Mouse (Mus musculus): ENCODE data around the gene Chst11.
A peak's percentile ranks its signal among the peaks of the same experiment; 100 is the strongest.

The Chst11 gene

DNA sequence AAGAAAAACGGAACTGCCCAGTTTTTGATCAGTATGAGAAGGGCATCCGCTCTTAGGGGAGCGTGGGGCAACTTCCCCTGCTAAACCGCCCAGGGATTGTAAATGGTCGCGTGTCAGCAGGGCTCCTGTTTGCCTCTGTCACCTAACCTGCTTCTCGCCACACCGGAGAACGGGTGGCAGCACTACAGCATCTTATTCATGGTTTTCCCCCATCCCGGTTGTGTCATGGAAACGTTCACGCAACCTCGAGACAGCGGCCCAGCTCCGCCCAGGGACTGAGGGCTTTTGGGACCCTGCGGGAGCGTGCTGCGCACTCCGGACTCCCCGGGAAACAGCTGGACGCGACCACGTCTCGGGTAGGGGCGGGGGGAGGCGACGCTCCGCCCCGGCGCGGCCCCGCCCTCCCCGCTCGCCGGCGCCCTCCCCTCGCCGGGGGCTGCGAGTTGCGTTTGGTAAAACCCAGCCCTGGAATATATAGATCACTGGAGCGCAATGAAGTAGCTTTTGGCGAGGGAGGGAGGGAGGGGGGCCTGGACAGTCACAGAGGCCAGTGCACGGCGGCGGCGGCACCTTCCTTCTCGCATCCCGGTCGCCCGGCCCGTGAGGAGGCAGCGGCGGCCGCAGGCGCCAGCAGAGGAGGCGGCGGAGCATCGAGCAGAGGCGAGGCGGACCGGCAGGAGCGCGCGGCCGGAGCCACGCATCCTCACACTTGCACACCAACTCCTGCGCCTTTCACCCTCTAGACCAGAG, at the start of gene Chst11:
TSS of gene Chst11 (plus strand) at position 549 of the 750 bp plus-strand sequence.
- peak; percentile 58 for DNase-seq (ENCODE audit: low spot score)

DNA sequence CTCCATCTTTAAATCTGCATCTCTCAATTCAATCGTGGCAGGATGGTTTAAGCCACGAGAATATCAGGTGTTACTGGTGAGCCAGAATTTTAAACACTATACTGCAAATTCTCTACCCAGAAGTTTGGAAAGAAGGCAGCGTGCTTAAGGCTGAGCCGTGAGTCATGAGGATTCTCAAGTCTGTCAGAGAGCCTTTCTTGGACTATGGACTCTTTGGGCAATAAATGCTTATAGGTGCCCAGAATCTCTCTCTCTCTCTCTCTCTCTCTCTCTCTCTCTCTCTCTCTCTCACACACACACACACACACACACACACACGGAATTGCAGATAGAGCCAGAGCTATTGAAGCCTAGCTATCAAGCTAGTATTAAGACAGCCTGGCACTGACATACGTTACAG, 49.5 kb upstream of the Chst11 start:
- no peak for DNase-seq (ENCODE audit: low spot score)

DNA sequence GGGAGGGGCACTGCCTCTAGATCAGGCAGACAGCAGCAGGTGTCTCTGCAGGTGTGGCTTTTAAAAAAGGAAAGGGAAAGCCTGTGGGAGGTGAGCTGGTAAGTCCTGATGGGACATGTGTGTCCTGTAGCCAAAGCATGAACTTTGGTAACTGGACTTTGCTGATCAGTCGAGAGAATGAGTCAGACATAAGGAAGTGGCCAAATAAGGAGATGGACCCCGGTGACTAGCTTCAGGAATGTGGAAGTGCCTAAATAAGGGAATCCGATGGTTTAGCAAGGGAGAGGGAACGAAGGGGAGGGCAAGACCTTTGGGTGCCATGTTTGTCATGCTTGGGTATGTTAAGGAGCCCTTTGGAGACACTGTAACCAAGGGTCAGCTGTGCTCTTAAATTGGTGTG, 31.9 kb upstream of the Chst11 start:
- DNase-seq (ENCODE audit: low spot score), result no peak

DNA sequence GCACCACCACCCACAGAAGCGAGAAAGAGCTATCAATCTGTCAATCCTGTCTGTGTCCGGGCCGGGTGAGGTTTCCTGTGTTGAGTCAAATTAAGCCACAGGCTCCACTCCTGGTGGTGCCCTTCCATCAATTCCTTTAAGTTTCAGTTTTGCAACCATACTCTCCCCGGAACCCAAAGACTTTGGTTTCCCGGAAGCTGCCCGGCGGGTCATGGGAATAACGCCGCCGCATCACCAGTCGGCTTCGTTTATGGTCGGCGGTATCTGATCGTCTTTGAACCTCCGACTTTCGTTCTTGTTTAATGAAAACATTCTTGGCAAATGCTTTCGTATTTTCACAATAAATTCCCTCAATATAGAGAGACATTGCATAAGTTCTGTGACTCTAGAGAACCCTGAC, 30.2 kb upstream of the Chst11 start:
- no peak for DNase-seq (ENCODE audit: low spot score)

DNA sequence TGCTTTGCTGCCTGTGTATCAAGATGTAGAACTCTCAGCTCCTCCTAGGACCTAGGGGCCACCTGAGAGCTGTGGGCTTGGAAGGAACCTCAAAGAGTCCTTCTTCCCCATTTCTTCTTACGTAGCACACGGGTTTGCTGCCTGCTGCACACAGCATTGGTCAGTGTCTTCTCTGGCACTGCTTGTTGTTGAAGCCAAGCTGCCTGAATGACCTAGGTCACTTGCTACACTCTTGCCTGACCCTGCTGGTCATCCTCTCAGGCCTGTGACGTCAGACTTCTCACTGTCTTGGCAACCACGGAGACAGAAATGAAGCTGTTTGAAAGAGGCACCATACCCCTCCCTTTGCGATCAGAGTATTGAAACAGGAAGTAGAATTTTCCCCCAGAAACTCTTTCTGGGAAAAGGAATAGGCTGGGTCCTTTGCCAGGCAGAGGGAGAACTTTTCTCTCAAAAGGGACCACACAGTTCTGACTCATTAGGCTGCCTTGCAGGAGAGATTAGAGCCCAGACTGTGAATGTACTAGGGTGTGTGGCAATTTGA, 27.0 kb upstream of the Chst11 start:
- DNase-seq (ENCODE audit: low spot score), result peak; percentile 32

DNA sequence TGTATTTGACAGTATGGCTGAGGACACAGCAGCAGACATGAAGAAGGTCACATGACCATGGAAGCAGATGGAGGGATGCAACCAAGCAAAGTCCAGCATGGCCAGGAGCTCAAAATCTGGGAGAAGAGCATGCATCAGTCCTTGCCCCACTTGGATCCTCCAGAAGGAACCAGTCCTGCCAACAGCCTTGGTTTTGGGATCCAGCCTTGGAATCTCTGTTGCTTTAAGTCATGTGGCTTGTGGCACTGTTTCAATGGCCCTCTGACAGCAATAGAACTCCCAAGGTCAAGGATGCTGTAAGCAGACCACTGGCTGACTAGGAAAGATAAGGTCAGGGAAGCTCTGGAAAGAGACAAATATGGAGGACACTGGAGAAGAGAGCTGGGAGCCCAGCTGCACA, 26.0 kb upstream of the Chst11 start:
- DNase-seq (ENCODE audit: low spot score), result no peak

DNA sequence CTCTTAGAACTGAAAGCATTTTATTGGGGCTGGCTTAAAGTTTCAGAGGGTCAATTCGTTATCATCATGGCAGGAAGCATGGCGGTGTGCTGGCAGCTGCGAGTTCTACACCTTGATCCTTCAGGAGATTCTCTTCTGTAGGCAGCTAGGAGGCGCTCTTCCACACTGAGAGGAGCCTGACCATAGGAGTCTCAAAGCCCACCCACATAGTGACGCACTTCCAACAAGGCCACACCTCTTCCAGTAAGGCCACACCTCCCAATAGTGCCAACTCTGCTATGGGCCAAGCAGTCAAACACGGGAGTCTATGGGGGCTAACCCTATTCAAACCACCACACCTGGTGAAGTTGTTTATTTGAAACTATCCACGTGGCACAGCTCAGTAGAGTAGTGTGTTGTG, 24.0 kb upstream of the Chst11 start:
- no peak for DNase-seq (ENCODE audit: low spot score)

DNA sequence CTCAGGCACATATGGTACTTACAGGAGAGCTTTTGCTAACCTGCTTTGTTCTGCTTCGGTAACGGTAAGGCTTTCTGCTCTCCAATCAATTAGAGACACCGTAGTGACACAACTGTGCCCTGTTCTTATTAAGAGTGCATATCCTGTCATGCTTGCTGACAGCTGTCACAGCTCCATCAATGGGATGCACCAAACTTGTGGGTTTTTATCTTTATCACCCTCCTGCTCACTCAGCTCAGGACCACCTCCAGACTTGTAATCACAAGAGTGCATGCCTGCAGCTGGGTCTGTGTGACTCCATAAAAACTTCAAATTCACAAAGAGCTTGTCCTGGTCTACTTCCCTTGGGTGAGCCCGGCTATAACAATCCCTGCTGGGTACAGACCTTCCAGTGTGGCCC, 23.3 kb upstream of the Chst11 start:
- DNase-seq (ENCODE audit: low spot score), result no peak

DNA sequence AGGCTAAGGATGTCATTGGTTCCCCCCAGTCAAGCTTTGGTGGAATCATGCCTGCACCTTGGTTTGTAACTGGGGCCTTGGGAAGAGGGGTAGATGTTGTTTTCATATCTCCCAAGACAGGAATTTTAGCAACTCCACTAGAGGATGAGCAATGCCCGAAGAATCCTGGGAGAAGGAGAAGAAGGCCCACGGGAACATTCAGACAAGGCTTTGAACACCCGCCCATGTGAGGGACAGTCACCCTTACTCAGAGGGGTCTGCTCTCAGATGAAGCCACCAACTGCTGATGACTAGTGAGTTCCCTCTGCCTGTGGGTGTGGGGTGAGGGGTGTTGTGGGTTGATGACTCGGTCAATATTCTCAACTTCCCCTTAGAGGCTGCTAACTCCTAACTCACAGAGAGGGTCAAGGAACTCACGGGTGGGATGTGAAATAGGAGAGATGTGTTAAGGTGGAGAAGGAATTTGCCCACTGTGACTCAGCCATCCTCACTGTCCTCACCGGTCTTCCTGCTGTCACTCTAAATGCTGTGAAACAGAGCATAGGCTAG, 22.8 kb upstream of the Chst11 start:
- no peak for DNase-seq (ENCODE audit: low spot score)

DNA sequence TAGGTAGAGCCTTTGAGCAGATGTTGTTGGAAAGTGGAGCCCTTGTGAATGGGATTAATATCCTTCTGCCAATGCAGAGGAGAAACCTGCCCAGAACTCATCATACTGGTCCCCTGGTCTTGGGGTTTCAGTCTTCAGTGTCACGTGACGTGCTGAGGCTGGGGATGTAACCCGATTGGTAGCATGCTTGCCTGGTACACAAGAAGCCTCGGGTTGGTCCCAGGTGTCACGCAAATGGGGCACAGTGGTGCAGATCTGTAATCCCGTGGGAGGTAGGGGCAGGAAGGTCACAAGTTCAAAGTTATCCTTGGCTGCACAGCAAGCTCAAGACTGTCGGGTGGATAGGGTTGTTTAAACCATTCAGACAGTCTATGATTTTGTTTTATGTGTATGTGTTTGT, 20.8 kb upstream of the Chst11 start:
- peak; percentile 29 for DNase-seq (ENCODE audit: low spot score)

DNA sequence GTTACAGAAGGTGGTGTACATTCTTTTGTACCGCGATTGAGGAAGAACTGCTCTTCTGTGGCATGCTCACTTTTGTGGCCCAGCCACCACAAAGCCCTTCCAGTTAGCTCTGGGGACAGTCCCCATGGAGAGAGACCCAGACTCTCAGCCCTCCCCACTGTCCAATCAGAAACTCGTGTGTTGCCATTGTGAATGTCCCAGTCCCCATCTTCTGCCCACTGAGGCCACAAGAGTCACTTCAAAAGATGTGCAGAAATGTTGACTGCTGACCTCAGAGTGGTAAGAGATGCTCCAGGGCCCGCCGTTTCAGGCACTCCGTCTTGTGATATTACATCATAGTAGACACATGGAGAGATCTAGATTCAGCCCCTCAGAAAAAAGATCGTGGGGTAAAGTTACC, 18.6 kb upstream of the Chst11 start:
- DNase-seq (ENCODE audit: low spot score), result no peak

DNA sequence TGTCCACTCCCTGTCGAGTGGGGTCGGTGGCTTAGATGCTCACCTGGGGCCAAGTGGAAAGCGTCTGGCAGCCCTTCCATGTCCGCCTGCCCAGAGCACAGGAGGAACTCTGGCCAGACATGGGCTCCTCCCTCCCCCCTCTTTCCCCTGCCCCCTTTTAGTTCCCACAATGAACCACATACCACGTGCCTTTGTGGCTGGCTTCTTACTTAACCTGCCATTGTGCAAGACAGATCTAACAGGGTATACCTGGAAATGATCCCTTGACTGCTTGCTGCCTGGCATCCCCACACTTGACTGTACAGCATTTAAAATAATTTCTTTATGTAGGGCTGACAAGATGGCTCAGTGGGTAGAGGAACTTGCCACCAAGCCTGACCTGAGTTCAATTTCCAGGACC, 15.7 kb upstream of the Chst11 start:
- DNase-seq (ENCODE audit: low spot score), result no peak

DNA sequence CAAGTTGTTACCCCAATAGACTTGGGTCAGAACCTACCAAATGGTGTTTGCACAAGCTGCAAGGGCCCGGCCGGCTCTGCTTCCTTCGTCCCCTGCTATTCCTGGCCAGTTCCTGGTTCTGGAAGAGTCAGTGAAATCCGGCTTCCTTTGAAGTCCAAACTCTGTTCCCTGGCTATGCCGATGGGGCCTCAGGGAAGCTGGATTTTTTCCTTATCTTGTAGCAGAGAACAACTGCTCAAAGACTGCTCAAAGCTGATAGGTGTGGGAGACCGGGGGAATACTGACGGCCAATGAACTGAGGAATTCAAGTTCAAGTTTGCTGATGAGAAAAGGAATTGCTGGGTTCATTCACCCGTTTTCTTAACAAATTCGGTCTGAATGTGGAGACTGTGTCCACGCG, 13.7 kb upstream of the Chst11 start:
- no peak for DNase-seq (ENCODE audit: low spot score)

DNA sequence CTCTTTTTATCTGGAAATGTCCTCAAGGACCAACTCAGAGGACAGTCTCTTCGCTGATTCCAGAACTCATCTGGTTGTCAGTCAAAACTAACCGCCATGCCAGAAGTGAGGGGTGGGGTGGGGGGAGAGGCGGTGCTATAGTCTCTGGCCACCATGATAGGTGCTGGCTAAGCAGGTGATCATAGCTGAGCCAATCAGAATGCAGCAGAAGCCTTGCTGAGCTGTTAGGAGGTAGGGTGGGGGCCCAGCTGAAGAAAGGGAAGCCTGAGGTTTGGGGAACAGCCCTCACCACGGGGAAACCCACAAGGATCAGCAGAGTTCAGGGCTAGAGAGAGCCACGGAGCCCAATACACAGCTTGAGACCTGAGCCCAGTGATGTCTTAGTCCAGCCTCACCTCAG, 11.1 kb upstream of the Chst11 start:
- DNase-seq (ENCODE audit: low spot score), result no peak

DNA sequence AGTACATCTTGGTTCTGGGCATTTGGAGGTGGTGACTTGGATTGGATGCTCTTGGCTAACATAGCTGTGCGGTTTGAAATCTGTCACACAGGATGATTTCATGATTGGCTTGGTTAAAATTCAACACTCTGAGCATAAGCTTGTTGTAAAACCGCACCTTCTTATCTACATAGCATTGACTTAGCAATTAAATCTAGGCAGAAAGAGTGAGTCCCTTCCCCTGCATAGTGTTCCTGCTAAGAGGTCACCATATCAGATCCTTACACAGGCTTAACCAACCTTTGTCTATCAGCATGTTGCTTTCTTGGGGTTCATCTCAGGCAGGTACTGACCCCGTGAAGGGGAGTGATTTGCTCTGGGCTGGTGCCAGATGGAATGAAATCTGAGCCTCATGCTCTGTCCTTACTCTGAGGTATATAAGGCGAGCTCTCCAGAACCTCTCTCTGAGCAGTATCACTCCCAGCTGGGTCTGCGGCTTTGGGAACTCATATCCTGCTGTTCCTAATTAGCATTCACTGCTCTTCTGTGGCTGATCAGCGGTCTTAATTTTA, 10.6 kb upstream of the Chst11 start:
- no peak for DNase-seq (ENCODE audit: low spot score)

DNA sequence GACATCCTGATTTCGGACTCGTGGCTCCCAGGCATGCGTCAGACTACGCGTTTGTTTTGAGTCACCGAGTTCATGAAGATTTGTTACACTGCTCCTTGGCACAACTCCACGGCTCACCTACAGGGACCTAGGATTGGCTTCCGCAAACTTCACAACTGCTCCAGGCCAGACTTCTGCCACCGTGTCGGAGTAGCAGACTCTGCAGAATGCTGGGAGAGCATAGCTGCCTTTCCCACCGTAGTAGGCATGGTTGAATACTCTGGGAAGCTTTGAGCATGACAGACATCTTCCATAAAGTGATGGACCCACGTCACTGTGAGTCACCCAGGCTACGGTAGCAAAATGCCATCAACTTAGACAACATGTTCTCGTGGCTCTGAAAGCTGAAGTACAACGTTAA, 9.5 kb upstream of the Chst11 start:
- DNase-seq (ENCODE audit: low spot score), result no peak

DNA sequence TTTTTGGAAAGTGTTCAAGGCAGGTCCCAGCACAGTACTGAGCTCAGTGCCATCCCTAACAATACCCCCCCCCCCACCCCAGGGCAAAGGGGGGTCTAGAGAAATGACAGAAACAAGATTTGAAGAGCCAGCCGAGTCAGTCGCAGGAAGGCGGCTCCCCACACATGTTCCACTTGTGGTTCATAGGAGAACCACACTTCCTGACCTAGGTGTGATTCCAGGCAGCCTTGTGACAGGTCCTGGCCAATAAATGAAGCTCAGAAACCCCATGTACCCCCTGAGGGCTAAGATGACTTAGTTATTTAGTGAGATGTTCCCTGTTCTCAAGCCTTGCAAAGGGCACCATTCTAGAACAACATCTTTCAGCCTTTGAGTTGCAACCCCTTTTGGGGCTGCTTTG, 3.0 kb upstream of the Chst11 start:
- DNase-seq (ENCODE audit: low spot score), result no peak

DNA sequence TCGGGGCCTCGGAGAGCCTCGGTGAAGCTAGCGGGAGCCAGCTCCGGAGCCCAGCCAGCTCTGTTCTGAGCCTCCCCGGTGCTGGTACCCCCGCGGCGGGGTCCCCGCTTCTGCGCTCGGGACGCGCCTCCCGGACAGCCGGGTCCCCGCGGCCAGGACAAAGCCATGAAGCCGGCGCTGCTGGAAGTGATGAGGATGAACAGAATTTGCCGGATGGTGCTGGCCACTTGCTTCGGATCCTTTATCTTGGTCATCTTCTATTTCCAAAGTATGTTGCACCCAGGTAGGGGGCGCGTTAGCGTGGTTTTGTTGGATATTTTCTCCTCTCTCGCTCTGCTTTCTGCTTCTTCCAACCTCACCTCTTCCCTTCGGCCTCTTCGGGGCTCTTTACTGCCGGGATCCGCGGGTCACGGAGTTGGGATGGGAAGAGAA, 418 bp downstream of the Chst11 start:
- peak; percentile 24 for DNase-seq (ENCODE audit: low spot score)

DNA sequence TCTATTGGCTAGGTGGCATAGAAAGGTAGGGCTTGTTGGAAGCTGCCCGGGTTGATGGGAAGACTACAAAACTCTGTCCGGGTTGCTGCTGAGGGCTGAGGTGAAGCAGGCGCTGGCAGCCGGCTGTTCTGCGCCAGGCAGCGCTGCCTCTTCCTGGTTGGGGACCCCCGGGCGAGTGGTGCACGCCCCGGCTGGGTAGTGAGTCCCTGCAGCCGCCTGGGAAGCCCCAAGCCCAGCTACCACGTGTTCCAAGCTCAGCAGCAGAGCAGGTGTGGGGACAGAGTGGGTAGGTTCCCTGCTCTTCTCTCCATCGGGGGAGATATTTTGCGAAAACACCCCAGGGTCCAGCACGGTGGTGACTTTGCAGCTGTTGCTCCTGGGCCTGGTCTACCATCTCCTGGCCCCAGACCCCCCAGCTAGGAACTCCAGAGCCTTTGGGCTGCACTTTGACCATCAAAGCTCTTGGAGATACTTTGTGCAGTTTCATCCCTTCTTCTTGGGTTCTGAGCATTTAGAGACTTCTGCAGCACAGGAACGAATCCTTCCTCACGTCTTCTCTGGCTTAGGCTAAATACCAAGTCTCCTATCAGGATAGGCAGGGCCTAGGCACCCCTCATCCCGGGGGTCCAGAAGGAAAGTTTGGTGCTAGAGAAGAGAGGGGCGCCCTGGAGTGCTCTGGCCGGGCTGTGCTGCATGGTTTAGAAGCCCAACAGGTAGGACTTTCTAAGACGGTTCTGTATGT, 1.1 kb downstream of the Chst11 start:
- no peak for DNase-seq (ENCODE audit: low spot score)

DNA sequence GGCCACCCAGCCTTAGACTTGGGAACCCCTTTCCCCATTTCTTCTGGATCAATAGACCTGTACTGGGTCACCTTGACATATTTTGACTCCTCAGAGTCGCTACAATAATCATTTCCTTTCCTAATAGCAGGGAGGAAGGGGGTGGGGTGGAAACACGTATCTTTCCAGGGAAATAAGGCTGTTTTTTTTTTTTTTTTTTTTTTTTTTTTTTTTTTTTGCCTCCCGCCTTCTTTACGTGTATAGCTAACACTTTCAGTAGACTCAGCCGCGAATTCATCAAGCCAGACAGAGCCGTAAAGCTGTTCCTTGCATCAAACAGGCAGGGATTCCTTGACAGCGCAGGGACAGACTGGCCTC, 1.7 kb downstream of the Chst11 start:
- DNase-seq (ENCODE audit: low spot score), result no peak

DNA sequence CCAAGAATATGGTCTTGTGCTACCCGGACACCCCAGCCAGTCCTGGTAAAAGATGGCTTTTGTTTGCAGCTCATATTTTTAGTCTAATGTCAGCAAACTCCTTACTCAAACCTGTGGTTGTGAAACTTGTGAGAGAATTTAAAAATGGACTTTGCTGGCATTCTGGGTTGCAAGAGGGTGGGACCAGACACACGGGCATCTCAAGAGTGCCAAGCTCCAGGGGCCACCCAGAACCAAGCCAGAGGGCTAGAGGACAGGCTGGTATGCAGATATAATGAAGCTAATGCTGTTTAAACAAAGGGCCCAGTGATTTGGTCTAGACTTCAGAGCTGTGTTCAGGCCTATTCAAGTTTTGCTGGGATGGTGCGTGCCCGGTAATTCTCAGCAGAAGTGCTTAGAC, 2.1 kb downstream of the Chst11 start:
- DNase-seq (ENCODE audit: low spot score), result no peak

DNA sequence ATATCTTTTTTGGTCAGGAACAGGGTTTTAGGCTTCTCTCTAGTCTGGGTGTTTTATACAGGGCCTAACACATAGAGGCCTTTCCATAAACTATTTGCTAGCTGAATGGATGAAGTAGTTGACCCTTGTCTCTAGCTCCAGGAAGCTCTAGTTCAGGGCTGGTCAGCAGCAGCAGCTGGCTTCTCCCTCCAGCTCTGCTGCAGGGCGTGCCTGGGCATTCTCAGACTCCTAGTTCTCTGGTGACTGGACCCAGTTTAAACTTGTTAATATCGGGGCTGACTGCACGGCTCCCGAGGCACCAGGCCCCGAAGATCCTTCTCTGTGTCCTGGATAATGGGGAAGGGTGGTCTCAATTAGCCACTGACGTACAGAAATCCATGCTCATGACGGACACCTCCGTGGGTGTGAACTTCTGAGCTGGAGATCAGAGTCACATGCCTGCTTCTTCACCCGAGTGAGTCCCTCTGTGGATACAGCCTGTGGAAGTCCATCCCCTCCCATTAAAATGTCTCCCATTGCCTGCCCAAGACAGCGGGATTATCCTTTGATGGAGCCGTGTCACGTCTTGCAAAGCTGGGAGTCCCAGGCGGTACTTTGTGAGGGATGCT, 4.2 kb downstream of the Chst11 start:
- no peak for DNase-seq (ENCODE audit: low spot score)

DNA sequence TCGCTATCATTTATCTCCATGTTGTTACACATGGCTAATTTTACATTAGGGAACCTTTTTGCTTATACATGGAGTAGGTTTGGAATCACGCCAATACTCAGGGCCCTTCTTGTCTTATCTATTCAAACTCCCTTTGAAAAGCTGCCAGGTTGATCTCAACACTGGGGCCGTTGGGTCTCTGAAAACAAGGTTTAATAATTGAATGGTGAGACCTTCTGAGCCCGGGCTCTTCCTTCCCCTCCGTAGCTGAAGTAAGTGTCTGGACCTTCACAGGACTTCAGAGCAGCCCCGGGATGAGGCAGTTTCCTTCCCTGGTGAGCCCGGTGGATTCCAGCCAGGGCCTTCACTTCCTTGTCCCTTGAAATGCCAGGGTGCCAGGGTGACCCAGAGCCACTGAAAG, 5.6 kb downstream of the Chst11 start:
- peak; percentile 22 for DNase-seq (ENCODE audit: low spot score)
